Mouse (Mus musculus) neural tube, embryonic 11.5 days (tissue): ENCODE data around the gene Map3k13. TPM values are rescaled to one million over a fixed set of nuclear protein-coding genes. Genes with fewer than 3 reads are reported as not detected.

Experiments used
- ATAC-seq: fragments of 200-750 bp; cut with Nextera tagmentation; 2 replicates; pipeline ENCODE4 v1.8.0; 2017; ENCODE audit warnings: moderate number of reproducible peaks, mild to moderate bottlenecking, moderate TSS enrichment, moderate library complexity; ENCODE audit not compliant: insufficient read depth, low FRiP score, low TSS enrichment
- DNase-seq: peaks from one replicate; pipeline ENCODE4 v3.0.0-alpha.2; 2015; ENCODE audit warnings: low spot score
- H3K27ac ChIP-seq: fragments of 300-500 bp; sonication (generic); 2 replicates; pipeline ENCODE4 v1.5.1; 2014; ENCODE audit warnings: low read depth, mild to moderate bottlenecking, low read length
- H3K27me3 ChIP-seq: fragments of 300-500 bp; sonication (generic); 2 replicates; pipeline ENCODE4 v1.6.1; 2014; ENCODE audit warnings: mild to moderate bottlenecking, low read length, mixed read lengths; ENCODE audit not compliant: control insufficient read depth, insufficient read depth
- H3K36me3 ChIP-seq: fragments of 300-500 bp; sonication (generic); 2 replicates; pipeline ENCODE4 v1.6.1; 2014; ENCODE audit warnings: mild to moderate bottlenecking, low read length, moderate library complexity, mixed read lengths; ENCODE audit not compliant: control insufficient read depth, insufficient read depth
- H3K4me1 ChIP-seq: fragments of 300-500 bp; sonication (generic); 2 replicates; pipeline ENCODE4 v1.6.1; 2014; ENCODE audit warnings: low read length, mixed read lengths; ENCODE audit not compliant: control insufficient read depth, insufficient read depth
- H3K4me2 ChIP-seq: fragments of 300-500 bp; sonication (generic); 2 replicates; pipeline ENCODE4 v1.6.1; 2014; ENCODE audit warnings: low read depth, mild to moderate bottlenecking, moderate library complexity
- H3K4me3 ChIP-seq: fragments of 300-500 bp; sonication (generic); 2 replicates; pipeline ENCODE4 v1.5.1; 2014; ENCODE audit warnings: low read depth, low read length
- H3K9ac ChIP-seq: fragments of 300-500 bp; sonication (generic); 2 replicates; pipeline ENCODE4 v1.6.1; 2014; ENCODE audit warnings: mild to moderate bottlenecking, low read length
- H3K9me3 ChIP-seq: fragments of 300-500 bp; sonication (generic); 2 replicates; pipeline ENCODE4 v1.6.1; 2016; ENCODE audit warnings: low read length; ENCODE audit not compliant: control insufficient read depth
- WGBS: fragments of 180-500 bp; shearing (Covaris S2); extraction: QIAGEN DNeasy Blood & Tissue Kit; methylation state at CpG from one replicate; pipeline ENCODE4 v1.1.7; 2014; 5-methylcytosine and 5-hydroxymethylcytosine counted together
- polyA plus RNA-seq: library from polyadenylated mRNA; unstranded; fragments of >200 nt; fragmentation: Nextera tagmentation; extraction: Ambion mirVana; gene quantifications from 2 replicates; pipeline ENCODE4 v1.2.1, GENCODE M21; 2014

Map3k13 gene
- polyA plus RNA-seq, 1 experiment from 2014 or later = 10.6 TPM

GRCm38 (mm10) chr16:21977347-21977746 lies 183.2 kb downstream of the Map3k13 start:
- WGBS = 83% methylated on average over 5 of the region's 5 CpGs
- Histone ChIP-seq H3K36me3 (no peaks in the 10 kb centered on the region), H3K27ac (no peak overlapping the region), H3K4me2 (no peak overlapping the region), H3K9me3 (no peaks in the 10 kb centered on the region), H3K9ac (no peak overlapping the region), H3K4me1 (no peaks in the 10 kb centered on the region), H3K4me3 (no peak overlapping the region), H3K27me3 (no peaks in the 10 kb centered on the region)
- no peak for DNase-seq
- ATAC-seq = no peak

Other genes starting within 250 kb of the Map3k13 start
- gene 2510009E07Rik, start 99.7 kb upstream of the Map3k13 start, polyA plus RNA-seq = 37.6 and 43.5 TPM in 2 replicates
- gene Ehhadh, start 6.5 kb upstream of the Map3k13 start, polyA plus RNA-seq = 2.2 and 2.4 TPM in 2 replicates
- gene Tmem41a, start 153.2 kb downstream of the Map3k13 start, polyA plus RNA-seq = 52.0 and 55.7 TPM in 2 replicates
- gene Liph, start 201.3 kb downstream of the Map3k13 start, polyA plus RNA-seq = 0.22 and 0.41 TPM in 2 replicates
- 64.7 and 71.7 TPM in 2 replicates for gene Senp2, start 215.1 kb downstream of the Map3k13 start, polyA plus RNA-seq